Mouse (Mus musculus): ENCODE results near the gene Stxbp5.

Stxbp5 gene

GRCm38 (mm10) chr10:9856792-9857191 lies 44.1 kb downstream of the Stxbp5 start:
- DNase-seq: no peak

GRCm38 (mm10) chr10:9846408-9846807 lies 54.5 kb downstream of the Stxbp5 start:
- DNase-seq: no peak

- no peak for DNase-seq
Measured at GRCm38 (mm10) chr10:9839408-9839807, 61.5 kb downstream of the Stxbp5 start.

- DNase-seq: no peak
Measured at GRCm38 (mm10) chr10:9834986-9835385, 65.9 kb downstream of the Stxbp5 start.

GRCm38 (mm10) chr10:9832937-9833336 lies 67.9 kb downstream of the Stxbp5 start:
- no peak for DNase-seq

GRCm38 (mm10) chr10:9829744-9830143 lies 71.1 kb downstream of the Stxbp5 start:
- peak; percentile 46 for DNase-seq

GRCm38 (mm10) chr10:9821299-9821698 lies 79.6 kb downstream of the Stxbp5 start:
- DNase-seq: peak; percentile 34

GRCm38 (mm10) chr10:9818574-9818973 lies 82.3 kb downstream of the Stxbp5 start:
- no peak for DNase-seq

GRCm38 (mm10) chr10:9813926-9814325 lies 87.0 kb downstream of the Stxbp5 start:
- peak; percentile 37 for DNase-seq

GRCm38 (mm10) chr10:9807596-9807995 lies 93.3 kb downstream of the Stxbp5 start:
- peak; percentile 72 for DNase-seq

- no peak for DNase-seq
Measured at GRCm38 (mm10) chr10:9805341-9805740, 95.5 kb downstream of the Stxbp5 start.

- DNase-seq: no peak
Measured at GRCm38 (mm10) chr10:9803126-9803525, 97.8 kb downstream of the Stxbp5 start.

- DNase-seq: peak; percentile 44
Measured at GRCm38 (mm10) chr10:9801571-9801970, 99.3 kb downstream of the Stxbp5 start.

- DNase-seq: no peak
Measured at GRCm38 (mm10) chr10:9799085-9799484, 101.8 kb downstream of the Stxbp5 start.

- DNase-seq: no peak
Measured at GRCm38 (mm10) chr10:9796429-9796828, 104.5 kb downstream of the Stxbp5 start.

GRCm38 (mm10) chr10:9794429-9794828 lies 106.5 kb downstream of the Stxbp5 start:
- DNase-seq: no peak

GRCm38 (mm10) chr10:9790947-9791346 lies 109.9 kb downstream of the Stxbp5 start:
- DNase-seq: no peak

- no peak for DNase-seq
Measured at GRCm38 (mm10) chr10:9786461-9786860, 114.4 kb downstream of the Stxbp5 start.

GRCm38 (mm10) chr10:9785651-9786050 lies 115.2 kb downstream of the Stxbp5 start:
- no peak for DNase-seq

GRCm38 (mm10) chr10:9779864-9780263 lies 121.0 kb downstream of the Stxbp5 start:
- DNase-seq: no peak

GRCm38 (mm10) chr10:9770261-9770660 lies 130.6 kb downstream of the Stxbp5 start:
- no peak for DNase-seq

- DNase-seq: no peak
Measured at GRCm38 (mm10) chr10:9763831-9764230, 137.0 kb downstream of the Stxbp5 start.

GRCm38 (mm10) chr10:9760264-9760663 lies 140.6 kb downstream of the Stxbp5 start:
- DNase-seq: no peak

- no peak for DNase-seq
Measured at GRCm38 (mm10) chr10:9756546-9756945, 144.3 kb downstream of the Stxbp5 start.

- DNase-seq: peak; percentile 61
Measured at GRCm38 (mm10) chr10:9754893-9755541, 145.9 kb downstream of the Stxbp5 start.
